Mouse (Mus musculus) regulatory T cell (primary cell): ENCODE data around the gene Miox.

Source experiments
- in situ Hi-C: fragments of 300-600 bp; cut with MboI, MseI; formaldehyde crosslinking; loops from one replicate; pipeline ENCODE4 v1.15.1; 2025; ENCODE audit warnings: high pct_unique_total_duplicates

Gene Miox

GRCm38 (mm10) chr15:89315190-89315731 is 18.9 kb upstream of the Miox start, which contains the start of gene Sbf1:
Sbf1 (minus strand) TSS chr15:89315311.
- in situ Hi-C loops = no loop called here

GRCm38 (mm10) chr15:89316146-89316545 is 18.1 kb upstream of the Miox start:
- in situ Hi-C loops = no loop called here

- in situ Hi-C loops = no loop called here
These were observed 12.9 kb upstream of the Miox start for GRCm38 (mm10) chr15:89321264-89321663.

GRCm38 (mm10) chr15:89322670-89323522 is 11.3 kb upstream of the Miox start, which contains the start of gene Adm2:
Adm2 (plus strand) TSS chr15:89322720.
- in situ Hi-C loops = no loop called here

DNA sequence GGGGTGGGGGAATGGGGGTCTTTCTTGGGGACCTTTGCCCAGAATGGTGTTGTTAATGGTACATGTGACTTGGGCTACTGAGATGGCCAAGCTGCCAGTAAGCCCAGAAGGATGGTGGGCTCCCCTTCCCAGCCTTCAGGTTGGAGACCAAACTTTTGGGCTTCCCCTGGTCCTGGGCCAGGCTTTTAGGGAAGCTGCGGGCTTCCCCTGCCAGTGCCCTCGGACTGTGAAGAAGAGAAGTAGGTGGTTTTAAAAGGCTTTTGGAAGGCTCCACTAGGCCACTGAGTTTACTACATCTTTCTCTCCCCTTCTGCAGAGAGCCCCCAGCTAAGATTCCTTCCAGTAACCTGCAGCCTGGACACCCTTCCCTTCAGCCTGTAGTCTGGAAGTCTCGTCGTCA is 10.5 kb upstream of the Miox start:
- in situ Hi-C loops = no loop called here

DNA sequence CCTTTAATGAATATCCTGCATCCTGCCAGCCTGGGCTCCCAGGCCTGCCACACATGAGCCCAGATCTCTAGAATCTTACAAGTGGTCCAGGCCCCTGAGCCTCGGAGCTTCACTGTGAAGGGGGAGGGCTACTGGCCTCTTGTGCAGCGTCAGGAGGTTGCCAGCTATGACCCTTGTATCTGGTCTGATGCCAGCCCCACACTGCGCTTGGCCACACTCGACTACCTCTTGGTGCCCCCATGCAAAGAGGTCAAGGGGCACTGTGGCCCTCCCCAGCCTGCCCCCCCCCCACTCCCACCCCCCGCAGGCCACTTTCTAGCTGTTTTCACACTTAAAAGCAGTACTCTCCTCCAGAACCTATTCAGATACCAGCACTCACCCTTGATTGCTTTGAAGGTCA is 7.8 kb upstream of the Miox start:
- in situ Hi-C loops = no loop called here

DNA sequence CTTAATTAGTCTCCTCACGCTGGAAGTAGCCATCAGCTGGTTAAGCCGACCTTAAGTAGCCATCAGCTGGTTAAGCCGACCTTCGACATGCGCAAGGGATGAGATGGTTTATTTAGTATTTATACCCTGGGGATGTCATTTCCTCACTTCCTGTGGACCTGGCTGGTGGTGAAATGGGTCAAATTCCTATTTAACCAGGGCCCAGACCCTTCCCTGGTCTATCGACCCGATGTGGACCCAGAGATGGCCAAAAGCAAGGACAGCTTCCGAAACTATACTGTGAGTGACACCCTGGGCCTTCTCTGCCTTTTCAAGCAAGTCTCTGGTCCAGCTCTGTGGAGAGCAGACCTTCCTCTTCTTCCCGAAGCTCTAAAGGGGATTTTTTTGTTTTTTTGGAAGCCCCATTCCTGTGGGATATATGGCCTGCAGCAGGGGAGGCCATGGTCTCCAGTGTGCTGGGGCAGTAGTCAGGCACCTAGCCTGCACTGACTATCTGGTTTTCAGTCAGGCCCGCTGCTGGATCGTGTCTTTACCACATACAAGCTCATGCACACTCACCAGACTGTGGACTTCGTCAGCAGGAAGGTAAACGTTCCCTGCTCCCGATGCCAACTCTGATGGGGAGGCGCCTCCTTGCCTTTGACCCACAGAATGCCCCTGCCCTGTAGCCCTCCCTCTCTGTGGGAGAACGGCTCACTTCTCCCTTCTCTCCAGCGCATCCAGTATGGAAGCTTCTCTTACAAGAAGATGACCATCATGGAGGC is 758 bp downstream of the Miox start:
- in situ Hi-C loops = no loop called here

DNA sequence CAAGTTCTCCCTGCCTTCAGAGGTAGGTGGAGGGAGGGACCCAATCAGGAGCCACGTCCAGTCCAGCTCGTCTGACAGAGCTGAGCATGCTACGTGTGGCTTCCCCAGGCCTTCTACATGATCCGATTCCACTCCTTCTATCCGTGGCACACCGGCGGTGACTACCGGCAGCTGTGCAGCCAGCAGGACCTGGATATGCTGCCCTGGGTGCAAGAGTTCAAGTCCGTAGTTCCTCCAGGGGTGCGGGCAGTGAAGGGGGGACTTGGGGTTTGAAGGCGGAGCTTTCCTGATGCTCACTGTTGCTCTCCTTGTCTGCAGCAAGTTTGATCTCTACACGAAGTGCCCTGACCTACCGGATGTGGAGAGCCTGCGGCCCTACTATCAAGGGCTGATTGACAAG is 2.2 kb downstream of the Miox start:
- in situ Hi-C loops = no loop called here

DNA sequence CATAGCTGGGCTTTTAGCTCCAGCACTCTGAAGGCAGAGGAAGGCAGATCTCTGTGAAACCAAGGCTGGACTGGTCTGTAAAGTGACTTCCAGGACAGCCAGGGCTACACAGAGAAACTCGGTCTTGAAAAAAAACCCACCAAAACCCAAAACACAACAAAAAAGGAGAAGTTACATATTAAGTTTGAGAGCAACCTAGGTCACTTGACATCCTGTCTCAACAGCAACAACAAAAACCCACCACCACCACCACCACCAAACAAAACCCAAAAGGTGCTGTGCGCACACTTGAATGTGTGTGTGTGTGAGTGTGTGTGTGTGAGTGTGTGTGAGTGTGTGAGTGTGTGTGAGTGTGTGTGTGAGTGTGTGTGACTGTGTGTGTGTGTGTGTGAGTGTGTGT is 5.5 kb downstream of the Miox start:
- in situ Hi-C loops = no loop called here

GRCm38 (mm10) chr15:89340136-89340535 is 5.9 kb downstream of the Miox start:
- in situ Hi-C loops = no loop called here

DNA sequence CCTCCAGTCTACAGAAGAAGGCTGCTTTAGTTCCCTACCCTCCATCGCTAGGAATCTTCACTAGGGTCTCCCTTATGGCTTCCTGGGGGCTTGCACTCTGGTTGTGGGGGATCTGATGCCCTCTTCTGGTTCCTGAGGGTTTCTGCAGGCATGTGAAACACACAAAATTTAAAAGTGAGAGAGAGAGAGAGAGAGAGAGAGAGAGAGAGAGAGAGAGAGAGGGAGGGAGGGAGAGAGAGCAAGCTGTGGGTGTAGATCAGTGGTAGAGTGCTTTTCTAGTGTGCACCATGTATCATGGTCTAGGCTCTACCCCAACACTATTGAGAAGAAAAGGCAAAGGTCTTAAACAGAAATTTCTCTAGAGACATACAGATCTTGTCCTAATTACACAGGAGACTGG is 7.5 kb downstream of the Miox start:
- in situ Hi-C loops = no loop called here

DNA sequence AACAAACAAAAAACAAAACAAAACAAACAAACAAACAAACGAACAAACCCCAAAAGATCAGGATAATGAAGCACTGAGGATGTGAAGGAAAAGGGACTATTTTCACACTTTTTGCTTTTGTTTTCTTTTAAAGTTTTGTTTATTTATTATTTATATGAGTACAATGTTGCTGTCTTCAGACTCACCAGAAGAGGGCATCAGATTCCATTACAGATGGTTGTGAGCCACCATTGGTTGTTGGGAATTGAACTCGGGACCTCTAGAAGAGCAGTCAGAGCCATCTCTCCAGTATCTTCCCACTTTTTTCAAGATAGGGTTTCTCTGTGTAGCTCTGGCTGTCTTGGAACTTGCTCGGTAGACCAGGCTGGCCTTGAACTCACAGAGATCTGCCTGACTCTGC is 9.1 kb downstream of the Miox start:
- in situ Hi-C loops = no loop called here

DNA sequence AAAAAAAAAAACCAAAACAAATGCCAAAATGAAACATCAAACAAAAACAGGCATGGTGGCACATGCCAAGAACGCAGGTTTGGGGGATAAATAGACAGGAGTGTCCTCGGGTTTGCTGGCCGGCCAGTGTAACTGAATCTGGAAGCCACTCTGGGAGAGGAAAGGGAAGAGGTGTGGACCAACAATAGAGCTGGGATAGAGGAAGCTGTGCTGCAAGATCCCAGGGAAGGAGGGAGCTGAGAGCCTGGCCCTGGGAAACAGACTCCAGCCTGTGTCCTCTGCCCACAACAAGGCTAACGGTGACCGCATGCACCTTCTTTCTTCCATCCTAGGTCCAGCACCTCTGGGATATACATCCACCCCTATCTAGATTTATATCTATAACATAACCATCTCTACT is 16.2 kb downstream of the Miox start:
- in situ Hi-C loops = no loop called here

DNA sequence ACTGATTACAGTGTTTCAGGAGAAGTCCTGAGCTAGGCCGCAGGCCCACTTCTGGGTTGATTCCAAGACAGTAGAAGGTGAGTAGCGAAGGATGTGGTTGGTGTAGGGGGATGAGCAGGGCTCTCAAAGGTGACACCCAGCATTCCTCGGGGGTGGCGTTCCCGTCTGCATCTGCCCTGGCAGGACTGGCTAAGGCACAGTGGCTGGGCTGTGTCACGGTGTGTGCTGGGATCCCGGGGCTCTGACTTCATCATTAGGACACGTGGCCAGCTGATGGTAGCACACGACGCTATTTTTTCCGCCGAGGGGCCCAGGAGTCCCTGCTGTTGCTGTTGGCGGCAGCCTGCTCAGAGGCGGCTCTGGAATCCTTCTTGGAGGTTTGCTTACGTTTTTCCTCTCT is 17.1 kb downstream of the Miox start:
- in situ Hi-C loops = no loop called here

DNA sequence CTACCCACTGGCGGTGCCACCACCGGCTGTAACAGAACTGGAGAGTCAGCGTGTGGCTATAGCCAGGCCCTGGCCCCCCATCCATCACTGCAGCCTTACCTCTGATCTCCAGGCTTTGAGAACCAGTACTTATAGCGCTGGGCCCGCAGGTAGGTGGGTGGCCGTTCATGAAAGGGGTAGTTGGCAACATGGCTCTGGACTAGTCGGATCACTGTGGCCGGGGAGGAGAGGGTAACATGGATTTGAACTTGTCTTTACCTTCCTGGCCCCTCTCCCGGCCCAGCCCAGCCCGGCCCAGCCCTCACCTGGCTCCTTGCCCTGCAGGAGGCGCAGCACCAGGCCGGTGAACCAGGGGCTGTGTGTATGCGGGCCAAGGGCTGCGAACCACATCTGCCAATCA is 17.9 kb downstream of the Miox start:
- in situ Hi-C loops = no loop called here

- in situ Hi-C loops = no loop called here
These were observed 18.6 kb downstream of the Miox start for GRCm38 (mm10) chr15:89352795-89353194.

- in situ Hi-C loops = no loop called here
These were observed 19.6 kb downstream of the Miox start for GRCm38 (mm10) chr15:89353837-89354236.

DNA sequence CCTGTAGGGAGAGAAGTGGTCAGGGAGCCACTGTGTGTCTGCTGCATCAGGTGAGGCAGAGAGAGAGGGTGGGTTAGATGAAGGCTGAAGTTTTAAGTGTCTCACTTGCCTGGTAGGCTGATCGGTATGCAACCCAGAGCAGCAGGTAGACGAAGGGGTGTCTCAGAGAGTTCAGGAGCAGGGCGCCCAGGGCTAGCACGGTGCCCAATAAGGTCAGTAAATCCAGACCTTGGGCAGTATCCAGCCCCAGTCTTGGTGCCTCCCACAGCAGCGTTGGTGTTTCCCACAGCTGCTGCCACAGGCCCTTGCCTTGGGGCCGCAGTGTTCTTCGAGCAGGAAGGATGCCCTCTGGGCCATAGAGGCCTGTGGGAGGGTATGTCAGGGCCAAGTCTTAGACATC is 20.3 kb downstream of the Miox start:
- in situ Hi-C loops = no loop called here

- in situ Hi-C loops = no loop called here
These were observed 21.3 kb downstream of the Miox start, which contains the start of the genes Lmf2 and Ncaph2 for GRCm38 (mm10) chr15:89355241-89356187. Lmf2 (minus strand) TSS chr15:89355659. Ncaph2 (plus strand) TSS chr15:89355719.

GRCm38 (mm10) chr15:89356372-89356771 is 22.2 kb downstream of the Miox start:
- in situ Hi-C loops = no loop called here

- in situ Hi-C loops = no loop called here
These were observed 24.6 kb downstream of the Miox start for GRCm38 (mm10) chr15:89358784-89359183.
